ENCODE assay signal across 15 mouse cellular contexts in the genomic region with DNA sequence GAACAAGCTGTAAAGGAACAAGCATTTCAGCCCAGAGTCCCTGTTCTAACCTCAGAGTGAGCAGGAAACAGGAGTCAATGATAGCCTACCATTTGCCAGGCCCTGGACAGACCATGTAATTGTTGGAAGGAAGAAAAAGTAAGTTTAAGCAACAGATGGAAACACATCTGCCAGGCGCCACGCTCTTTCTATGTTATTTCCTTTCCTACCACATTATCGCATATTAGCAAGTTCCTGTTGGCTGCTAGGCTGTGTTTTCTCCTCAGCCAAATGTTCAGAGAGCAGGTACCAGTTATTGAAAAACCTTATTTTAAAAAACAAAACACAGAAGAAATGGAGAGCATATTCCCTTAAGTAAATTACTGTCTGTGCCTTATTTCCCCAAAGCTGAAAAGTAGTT.
DNase-seq lines count a peak whose midpoint lies in the region; ATAC-seq lines count a peak whose summit lies in the region.
"Had no signal": no experiment of that assay in that cellular context is flagged by ENCODE, and none has a peak within 500 bp of the region (broad histone marks: within the 10 kb centered on the region; RNA-seq: fewer than 3 reads in every experiment).

No protein-coding gene starts in this region.

- peak; percentile 9 to 22 for DNase-seq in cerebellum, adult 18-20 months
- DNase-seq in left cerebral cortex, adult 11 months (ENCODE audit: low spot score) = peak; percentile 7
- no peak for DNase-seq in left cerebral cortex, postnatal 10 days (ENCODE audit: extremely low spot score in 1 of 2, low spot score in 2 of 2)
- peak; percentile 18 to 54 for DNase-seq in left cerebral cortex, postnatal 25 days (ENCODE audit: low spot score in 2 of 2)
- DNase-seq in embryo, embryonic 10 days (ENCODE audit: low spot score) = no peak
- DNase-seq in lung, postnatal 14 days = no peak
- DNase-seq: cerebellum, adult 8-10 months; gastrocnemius, postnatal 10 days; thymus, postnatal 36 days had no signal

- no peak for ATAC-seq in cerebellum, adult (ENCODE audit: insufficient number of reproducible peaks, low FRiP score, low TSS enrichment)
- no peak for ATAC-seq in monocyte, adult 5-6 weeks (replicated peaks; ENCODE audit: insufficient number of reproducible peaks, low FRiP score, low TSS enrichment, poor library complexity, severe bottlenecking)
- ATAC-seq: CD4-positive, CD25-positive, alpha-beta regulatory T cell, adult 4 months; inflammation-experienced regulatory T-cells, adult 6 months; liver, embryonic 12.5 days; midbrain, embryonic 13.5 days had no signal

- intact Hi-C loops in left cerebral cortex, postnatal 10 days (cut with DNase I) = no loop called here
- intact Hi-C loops in left cerebral cortex, postnatal 25 days (cut with DNase I) = loop anchor here (10.0 kb wide), 1 partner anchor 141 kb away; no protein-coding TSS in a partner anchor

Comparison
In these comparisons a context has a peak if more than half of its experiments do, and no peak if none do; other contexts are left out.
1. DNase-seq: peak in cerebellum, adult 18-20 months (2 of 2), left cerebral cortex, adult 11 months (single experiment) and left cerebral cortex, postnatal 25 days (2 of 2); none in left cerebral cortex, postnatal 10 days (0 of 2), embryo, embryonic 10 days (single experiment) and lung, postnatal 14 days (single experiment).